Mouse (Mus musculus) C2C12 (cell line): ENCODE data around the gene Trappc12. TPM values are rescaled to one million over a fixed set of nuclear protein-coding genes. Genes with fewer than 3 reads are reported as not detected.

Experiments used
- H3K27me3 ChIP-seq: one replicate; pipeline ENCODE4 v1.6.1; 2011; ENCODE audit not compliant: control insufficient read depth, insufficient read depth, insufficient read length
- H3K36me3 ChIP-seq: one replicate; pipeline ENCODE4 v1.6.1; 2011; ENCODE audit not compliant: control insufficient read depth, insufficient read depth
- H3K4me3 ChIP-seq: one replicate; pipeline ENCODE4 v1.5.1; 2011; ENCODE audit warnings: mild to moderate bottlenecking, control low read depth; ENCODE audit not compliant: poor library complexity, insufficient read depth, severe bottlenecking
- H3K79me2 ChIP-seq: one replicate; pipeline ENCODE4 v1.6.1; 2011; ENCODE audit not compliant: control insufficient read depth, insufficient read depth
- H3K79me3 ChIP-seq: one replicate; pipeline ENCODE4 v1.6.1; 2011; ENCODE audit warnings: low read depth, control low read depth
- H3ac ChIP-seq: one replicate; pipeline ENCODE3; 2011; ENCODE audit warnings: low read depth; ENCODE audit not compliant: control insufficient read depth, insufficient read length
- CEBPB ChIP-seq: IDR thresholded peaks from one replicate; pipeline ENCODE4 v1.6.1; 2011; ENCODE audit warnings: low read depth, mild to moderate bottlenecking, control low read depth, moderate library complexity
- CTCF ChIP-seq: IDR thresholded peaks from one replicate; pipeline ENCODE4 v1.5.1; 2011; ENCODE audit not compliant: control insufficient read depth, insufficient read depth, insufficient read length
- FOSL1 ChIP-seq: IDR thresholded peaks from one replicate; pipeline ENCODE4 v1.8.0; 2011; ENCODE audit warnings: mild to moderate bottlenecking, low read length; ENCODE audit not compliant: poor library complexity, insufficient read depth, severe bottlenecking
- MAX ChIP-seq: IDR thresholded peaks from one replicate; pipeline ENCODE4 v1.6.1; 2011; ENCODE audit warnings: mild to moderate bottlenecking, control low read depth
- MYOD1 ChIP-seq: IDR thresholded peaks from one replicate; pipeline ENCODE4 v1.6.1; 2011; ENCODE audit warnings: low read depth; ENCODE audit not compliant: control insufficient read depth, insufficient read length
- MYOG ChIP-seq: IDR thresholded peaks from one replicate; pipeline ENCODE4 v1.6.1; 2011; ENCODE audit not compliant: control insufficient read depth, insufficient read length; ENCODE audit errors: extremely low read depth
- USF1 ChIP-seq: IDR thresholded peaks from one replicate; pipeline ENCODE4 v1.6.1; 2011; ENCODE audit warnings: low read depth, mild to moderate bottlenecking, control low read depth, moderate library complexity
- polyA plus RNA-seq: library from polyadenylated mRNA; unstranded; fragments of >200 nt; fragmentation: generic; extraction: Trizol; gene quantifications from one replicate; pipeline ENCODE4 v1.2.1, GENCODE M21; 2012; ENCODE audit warnings: missing spikeins

The Trappc12 gene
- polyA plus RNA-seq, 1 experiment, result 14.6 TPM

- H3ac ChIP-seq, result no peak overlapping the region
- H3K4me3 ChIP-seq, result no peak overlapping the region
- H3K27me3 ChIP-seq, result no peaks in the 10 kb centered on the region
- H3K79me3 ChIP-seq, result no peaks in the 10 kb centered on the region
- H3K36me3 ChIP-seq, result peaks cover 14% of the 10 kb centered on the region
- TF ChIP-seq FOSL1 (no peak), CTCF (no peak), CEBPB (no peak), MAX (no peak), MYOG (no peak), USF1 (no peak), MYOD1 (no peak)
- no peaks in the 10 kb centered on the region for H3K79me2 ChIP-seq
Measured at GRCm38 (mm10) chr12:28694231-28694630, 56.0 kb downstream of the Trappc12 start.

GRCm38 (mm10) chr12:28693738-28694137, 56.5 kb downstream of the Trappc12 start:
- no peaks in the 10 kb centered on the region for H3K79me3 ChIP-seq
- H3ac ChIP-seq, result no peak overlapping the region
- H3K79me2 ChIP-seq, result no peaks in the 10 kb centered on the region
- no peak overlapping the region for H3K4me3 ChIP-seq
- H3K27me3 ChIP-seq, result no peaks in the 10 kb centered on the region
- TF ChIP-seq CEBPB (no peak), FOSL1 (no peak), USF1 (no peak), MYOD1 (no peak), MAX (no peak), MYOG (no peak), CTCF (no peak)
- peaks cover 14% of the 10 kb centered on the region for H3K36me3 ChIP-seq

GRCm38 (mm10) chr12:28690730-28691129, 59.5 kb downstream of the Trappc12 start:
- no peaks in the 10 kb centered on the region for H3K79me2 ChIP-seq
- no peak overlapping the region for H3ac ChIP-seq
- TF ChIP-seq USF1 (no peak), CTCF (no peak), MYOG (no peak), CEBPB (no peak), MYOD1 (no peak), FOSL1 (no peak), MAX (no peak)
- H3K36me3 ChIP-seq, result peaks cover 14% of the 10 kb centered on the region
- H3K4me3 ChIP-seq, result no peak overlapping the region
- no peaks in the 10 kb centered on the region for H3K27me3 ChIP-seq
- no peaks in the 10 kb centered on the region for H3K79me3 ChIP-seq

- Histone ChIP-seq H3ac (no peak overlapping the region), H3K79me3 (no peaks in the 10 kb centered on the region), H3K4me3 (no peak overlapping the region), H3K79me2 (no peaks in the 10 kb centered on the region), H3K27me3 (no peaks in the 10 kb centered on the region), H3K36me3 (peaks cover 14% of the 10 kb centered on the region)
- no peak for TF ChIP-seq MYOD1
- TF ChIP-seq USF1, result no peak
- no peak for TF ChIP-seq MAX
- no peak for TF ChIP-seq FOSL1
- no peak for TF ChIP-seq CTCF
- TF ChIP-seq MYOG, result no peak
- no peak for TF ChIP-seq CEBPB
Measured at GRCm38 (mm10) chr12:28688996-28689395, 61.3 kb downstream of the Trappc12 start.

- no peaks in the 10 kb centered on the region for H3K79me3 ChIP-seq
- H3K4me3 ChIP-seq, result no peak overlapping the region
- H3ac ChIP-seq, result no peak overlapping the region
- H3K36me3 ChIP-seq, result peaks cover 14% of the 10 kb centered on the region
- H3K79me2 ChIP-seq, result no peaks in the 10 kb centered on the region
- no peaks in the 10 kb centered on the region for H3K27me3 ChIP-seq
- TF ChIP-seq CEBPB (no peak), CTCF (no peak), MAX (no peak), MYOG (no peak), MYOD1 (no peak), FOSL1 (no peak), USF1 (no peak)
Measured at GRCm38 (mm10) chr12:28686199-28686879, 63.9 kb downstream of the Trappc12 start.
